Mouse (Mus musculus) E14TG2a.4 (cell line): ENCODE data around the gene Scnn1a.
A peak's percentile ranks its signal among the peaks of the same experiment; 100 is the strongest.
"Not testable (repeated sequence)": the region's sequence is repeated elsewhere in the genome, so short reads cannot be mapped to it uniquely, and the experiment has no call there.

Experiments used
- H3K27me3 ChIP-seq: 2 replicates; pipeline ENCODE4 v1.6.1; 2014; ENCODE audit warnings: low read length, control low read depth; ENCODE audit not compliant: insufficient read depth
- H3K36me3 ChIP-seq: 2 replicates; pipeline ENCODE4 v1.6.1; 2014; ENCODE audit warnings: low read length, control low read depth; ENCODE audit not compliant: insufficient read depth
- H3K4me1 ChIP-seq: replicated peaks from 2 replicates; pipeline ENCODE4 v1.6.1; 2014; ENCODE audit warnings: low read depth, low read length, control low read depth
- H3K4me3 ChIP-seq: replicated peaks from 2 replicates; pipeline ENCODE4 v1.5.1; 2014; ENCODE audit warnings: mild to moderate bottlenecking, low read length
- H3K9me3 ChIP-seq: 2 replicates; pipeline ENCODE4 v1.6.1; 2014; ENCODE audit warnings: low read length, control low read depth
- CTCF ChIP-seq: conservative IDR thresholded peaks from 2 replicates; pipeline ENCODE4 v1.5.1; 2014; ENCODE audit warnings: low read length
- NANOG ChIP-seq: IDR thresholded peaks from 2 replicates; pipeline ENCODE4 v1.6.1; 2014; ENCODE audit warnings: borderline replicate concordance, low read length, mixed read lengths
- POU5F1 ChIP-seq: IDR thresholded peaks from 2 replicates; pipeline ENCODE4 v1.6.1; 2014; ENCODE audit warnings: low read length, borderline replicate concordance

The Scnn1a gene

DNA sequence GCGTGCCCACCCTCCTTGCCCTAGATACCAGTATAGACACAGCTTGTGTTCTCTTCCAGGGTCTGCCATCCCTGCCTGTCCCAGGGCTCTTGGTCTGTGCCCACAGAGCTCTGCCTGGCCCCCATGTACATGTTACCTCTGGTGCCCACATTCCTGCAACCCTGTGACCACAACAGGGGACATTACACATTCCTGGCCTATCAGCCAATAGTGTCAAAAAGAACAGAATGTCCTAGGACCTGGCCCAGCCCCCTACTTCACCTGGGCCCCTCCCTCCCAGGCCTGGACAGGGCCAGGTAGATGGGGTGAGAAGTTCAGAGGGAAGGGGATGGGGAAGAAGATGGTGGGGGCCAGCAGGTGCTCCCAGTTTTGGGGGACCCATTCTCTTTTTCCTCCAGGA lies at the start of gene Scnn1a:
Gene Scnn1a, plus strand, starts transcription at position 337 of the 400 bp plus-strand sequence.
- H3K4me1 ChIP-seq: peaks cover 47% of the 10 kb centered on the region
- H3K36me3 ChIP-seq: no peaks in the 10 kb centered on the region
- peaks cover 77% of the 10 kb centered on the region for H3K27me3 ChIP-seq
- H3K9me3 ChIP-seq: no peaks in the 10 kb centered on the region
- TF ChIP-seq NANOG: no peak
- no peak for TF ChIP-seq CTCF
- TF ChIP-seq POU5F1: no peak
- H3K4me3 ChIP-seq: peak within 1 kb of the TSS; percentile 57

GRCm38 (mm10) chr6:125271455-125272227 lies 48.8 kb upstream of the Scnn1a start:
- TF ChIP-seq NANOG (no peak), POU5F1 (no peak), CTCF (peak; percentile 59)
- Histone ChIP-seq H3K9me3 (no peaks in the 10 kb centered on the region), H3K4me3 (no peak overlapping the region), H3K36me3 (no peaks in the 10 kb centered on the region), H3K27me3 (peaks cover 12% of the 10 kb centered on the region), H3K4me1 (peaks cover 12% of the 10 kb centered on the region)

DNA sequence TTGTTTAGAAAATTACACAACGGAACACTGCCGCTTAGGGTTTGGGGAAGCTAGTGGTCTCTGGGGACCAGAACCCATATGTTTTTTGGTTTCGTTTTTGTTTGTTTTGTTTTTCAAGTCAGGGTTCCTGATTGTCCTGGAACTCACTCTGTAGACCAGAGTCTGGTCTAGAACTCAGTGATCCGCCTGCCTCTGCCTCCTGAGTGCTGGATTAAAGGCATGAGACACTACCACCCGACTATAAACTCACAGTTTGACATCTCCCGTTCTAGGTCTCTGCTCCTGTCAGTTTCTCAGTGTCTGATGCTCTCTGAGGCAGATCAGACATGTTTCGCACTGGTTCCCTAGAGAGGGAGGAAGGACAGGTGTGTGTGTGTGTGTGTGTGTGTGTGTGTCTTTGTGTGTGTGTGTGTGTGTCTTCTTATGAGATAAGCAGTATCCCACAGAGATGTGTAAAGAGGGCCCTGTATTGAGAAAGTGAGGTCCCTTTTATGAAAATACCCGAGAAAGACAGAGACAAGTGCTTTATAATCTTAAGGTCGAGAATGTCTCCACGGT lies 48.2 kb upstream of the Scnn1a start:
- H3K27me3 ChIP-seq: peaks cover 12% of the 10 kb centered on the region
- TF ChIP-seq CTCF (no peak), POU5F1 (no peak), NANOG (no peak)
- H3K4me3 ChIP-seq: no peak overlapping the region
- no peaks in the 10 kb centered on the region for H3K9me3 ChIP-seq
- H3K4me1 ChIP-seq: peaks cover 12% of the 10 kb centered on the region
- peaks cover 4% of the 10 kb centered on the region for H3K36me3 ChIP-seq

DNA sequence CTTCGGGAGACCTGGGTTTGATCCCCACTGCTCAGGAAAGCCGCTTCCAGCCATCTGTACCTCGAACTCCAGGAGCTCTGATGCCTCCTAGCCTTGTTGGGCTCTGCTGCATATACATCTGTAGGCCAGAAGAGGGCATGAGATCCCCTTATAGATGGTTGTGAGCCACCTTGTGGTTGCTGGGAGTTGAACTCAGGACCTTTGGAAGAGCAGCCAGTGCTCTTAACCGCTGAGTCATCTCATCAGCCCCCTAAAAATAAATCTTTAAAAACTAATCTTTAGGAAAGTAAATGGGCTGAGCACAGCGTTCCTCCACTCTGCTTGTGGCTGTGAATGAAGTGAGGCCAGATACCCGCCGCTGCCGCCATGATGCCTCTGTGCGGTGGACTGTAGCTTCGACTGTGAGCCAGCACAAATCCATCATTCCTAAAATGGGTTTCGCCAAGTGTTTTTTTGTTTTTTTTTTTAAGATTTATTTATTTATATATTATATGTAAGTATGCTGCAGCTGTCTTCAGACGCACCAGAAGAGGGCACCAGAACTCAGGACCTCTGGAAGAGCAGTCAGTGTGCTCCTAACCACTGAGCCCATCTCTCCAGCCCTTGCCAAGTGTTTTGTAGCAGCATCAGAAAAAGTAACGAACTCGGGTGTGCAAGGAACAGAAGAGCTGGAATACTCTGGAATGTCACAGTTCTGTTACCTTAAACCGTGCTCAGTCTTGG lies 45.5 kb upstream of the Scnn1a start:
- Histone ChIP-seq H3K27me3 (peaks cover 11% of the 10 kb centered on the region), H3K9me3 (no peaks in the 10 kb centered on the region), H3K4me3 (no peak overlapping the region), H3K4me1 (peaks cover 16% of the 10 kb centered on the region), H3K36me3 (peaks cover 27% of the 10 kb centered on the region)
- TF ChIP-seq POU5F1 (no peak), CTCF (peak; percentile 51)

DNA sequence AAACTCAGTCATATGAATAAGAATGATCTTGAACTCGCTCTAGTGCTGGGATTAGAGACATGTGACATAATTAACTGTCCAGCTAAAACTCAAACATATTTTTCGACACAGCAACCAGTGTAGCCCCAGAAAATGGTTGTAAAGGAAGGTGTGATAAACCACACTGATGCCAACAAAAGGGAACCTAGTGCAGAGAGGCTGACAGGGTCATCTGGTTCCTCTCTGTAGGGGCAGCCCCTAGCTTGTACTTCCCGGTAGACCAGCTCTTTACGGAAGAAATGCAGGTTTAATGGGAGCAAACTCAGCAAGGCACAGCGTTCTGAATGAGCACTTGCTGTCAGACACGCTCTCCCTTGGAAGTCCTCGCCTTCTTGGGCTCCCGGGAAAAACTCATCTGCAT lies 40.7 kb upstream of the Scnn1a start:
- no peaks in the 10 kb centered on the region for H3K9me3 ChIP-seq
- no peaks in the 10 kb centered on the region for H3K27me3 ChIP-seq
- peaks cover 12% of the 10 kb centered on the region for H3K4me1 ChIP-seq
- peaks cover 55% of the 10 kb centered on the region for H3K36me3 ChIP-seq
- TF ChIP-seq NANOG: no peak
- no peak for TF ChIP-seq POU5F1
- TF ChIP-seq CTCF: no peak
- no peak overlapping the region for H3K4me3 ChIP-seq

DNA sequence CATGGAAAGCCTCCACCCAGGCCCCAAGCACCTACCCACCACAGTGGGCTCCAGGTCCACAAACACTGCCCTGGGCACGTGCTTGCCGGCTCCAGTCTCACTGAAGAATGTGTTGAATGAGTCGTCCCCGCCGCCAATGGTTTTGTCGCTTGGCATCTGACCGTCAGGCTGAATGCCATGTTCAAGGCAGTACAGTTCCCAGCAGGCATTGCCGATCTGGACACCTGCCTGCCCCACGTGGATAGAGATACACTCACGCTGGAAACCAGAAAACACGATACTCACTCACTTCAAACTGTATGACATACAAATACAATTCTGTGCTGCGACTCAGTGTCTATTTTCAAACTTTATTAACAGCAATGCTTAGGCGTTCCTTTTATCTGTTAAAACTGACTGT lies 37.7 kb upstream of the Scnn1a start:
- not testable (repeated sequence) for H3K4me3 ChIP-seq, H3K9me3 ChIP-seq
- peaks cover 21% of the 10 kb centered on the region for H3K4me1 ChIP-seq
- peaks cover 47% of the 10 kb centered on the region for H3K36me3 ChIP-seq
- H3K27me3 ChIP-seq: peaks cover 26% of the 10 kb centered on the region

- Histone ChIP-seq H3K27me3 (peaks cover 41% of the 10 kb centered on the region), H3K4me1 (peaks cover 21% of the 10 kb centered on the region), H3K36me3 (peaks cover 36% of the 10 kb centered on the region), H3K9me3 (peaks cover 3% of the 10 kb centered on the region; the same call in 1 of the 2 replicates), H3K4me3 (no peak overlapping the region)
- TF ChIP-seq CTCF: no peak
- TF ChIP-seq POU5F1: no peak
- no peak for TF ChIP-seq NANOG
Measured at GRCm38 (mm10) chr6:125284250-125284649, 36.2 kb upstream of the Scnn1a start.

DNA sequence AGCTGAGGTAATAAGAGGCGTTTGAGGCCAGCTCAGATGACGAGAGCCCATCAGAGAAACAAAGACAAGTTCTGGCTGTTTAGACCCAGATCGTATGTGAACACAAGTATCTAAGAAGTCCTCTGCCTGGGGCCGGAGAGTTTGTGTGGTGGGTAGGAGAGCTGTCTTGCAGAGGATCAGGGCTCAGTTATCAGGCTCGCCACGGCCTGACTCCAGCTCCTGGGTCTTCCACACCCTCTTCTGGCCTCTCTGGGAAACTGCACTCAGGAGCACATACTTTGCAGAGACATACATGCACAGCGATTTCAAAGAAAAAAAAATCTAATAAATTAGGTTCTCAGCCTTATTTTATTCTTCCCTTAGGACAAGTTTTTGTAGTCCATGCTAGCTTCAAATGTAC lies 35.7 kb upstream of the Scnn1a start:
- H3K4me3 ChIP-seq: peak overlapping the region; percentile 74; the same call in 1 of the 2 replicates
- H3K9me3 ChIP-seq: peaks cover 3% of the 10 kb centered on the region; the same call in 1 of the 2 replicates
- H3K36me3 ChIP-seq: peaks cover 31% of the 10 kb centered on the region
- peaks cover 46% of the 10 kb centered on the region for H3K27me3 ChIP-seq
- TF ChIP-seq POU5F1 (no peak), CTCF (peak; percentile 46)
- H3K4me1 ChIP-seq: peaks cover 19% of the 10 kb centered on the region
